Mouse (Mus musculus) left cerebral cortex, postnatal 10 days (tissue): ENCODE data around the gene Rassf3. TPM values are rescaled to one million over a fixed set of nuclear protein-coding genes. Genes with fewer than 3 reads are reported as not detected.
A peak's percentile ranks its signal among the peaks of the same experiment; 100 is the strongest.

Experiments
- DNase-seq, 2 experiments: peaks; one replicate each; pipeline ENCODE4 v3.0.0; 2021 to 2022; ENCODE audit warnings: low spot score in 2 of 2, mixed read lengths in 1 of 2; ENCODE audit errors: extremely low spot score in 1 of 2
- intact Hi-C: fragments of 180-260 bp; cut with DNase I; formaldehyde crosslinking; loops from one replicate; pipeline ENCODE4 v1.15.1; 2025
- total RNA-seq, 2 experiments: library from RNA; stranded (reverse); gene quantifications; 2 replicates each; pipeline ENCODE4 v1.2.3; 2021

Rassf3 gene
- total RNA-seq, 2 experiments from 2014 or later = 24.5 to 31.1 TPM

DNA sequence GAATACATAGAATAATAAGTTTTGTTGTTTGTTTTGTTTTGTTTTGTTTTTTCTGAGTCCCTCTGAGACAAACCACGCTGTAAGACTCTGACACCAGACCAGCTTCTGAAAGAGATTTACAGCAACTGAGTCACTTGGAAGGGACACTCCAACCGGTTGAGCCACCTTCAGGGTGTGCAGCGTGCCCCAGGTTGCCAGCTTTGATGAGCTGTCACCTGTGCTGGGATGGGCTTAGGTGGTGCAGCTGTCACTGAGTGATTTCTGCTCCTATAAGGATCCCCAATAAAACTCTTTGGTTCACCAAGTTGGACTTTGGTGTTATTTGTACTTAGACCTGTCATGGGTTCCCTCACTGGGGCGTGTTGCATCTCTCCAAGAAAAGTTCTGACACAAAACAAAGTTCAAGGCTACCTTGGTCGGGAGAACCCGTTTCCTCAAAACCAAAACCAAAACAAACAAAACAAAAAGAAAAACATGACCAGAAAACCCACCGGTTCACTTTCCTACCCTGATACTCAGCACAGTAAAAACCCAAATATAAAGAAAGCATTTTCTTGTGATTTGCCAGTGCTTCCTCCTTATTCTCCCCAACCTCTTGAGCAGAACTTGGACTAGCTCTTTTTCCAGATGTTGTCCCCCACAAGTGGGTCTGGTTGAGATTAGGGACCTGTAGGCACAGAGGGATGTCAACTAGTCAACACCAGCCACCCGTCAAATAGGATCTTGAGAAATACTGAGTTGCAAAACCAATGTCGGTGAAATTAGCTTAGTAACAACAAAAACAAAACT is 17.4 kb upstream of the Rassf3 start:
- intact Hi-C loops = no loop called here
- no peak for DNase-seq

GRCm38 (mm10) chr10:121492608-121493315 is 16.6 kb upstream of the Rassf3 start:
- DNase-seq = no peak
- intact Hi-C loops = no loop called here

GRCm38 (mm10) chr10:121489941-121490340 is 13.8 kb upstream of the Rassf3 start:
- no peak for DNase-seq
- intact Hi-C loops = no loop called here

GRCm38 (mm10) chr10:121488623-121489299 is 12.6 kb upstream of the Rassf3 start:
- intact Hi-C loops = no loop called here
- DNase-seq = no peak

GRCm38 (mm10) chr10:121487716-121488115 is 11.6 kb upstream of the Rassf3 start:
- DNase-seq = no peak
- intact Hi-C loops = no loop called here

- intact Hi-C loops = no loop called here
- no peak for DNase-seq
These were observed 10.2 kb upstream of the Rassf3 start for GRCm38 (mm10) chr10:121486350-121486749.

- DNase-seq = no peak
- intact Hi-C loops = no loop called here
These were observed 7.2 kb upstream of the Rassf3 start for GRCm38 (mm10) chr10:121483364-121483763.

DNA sequence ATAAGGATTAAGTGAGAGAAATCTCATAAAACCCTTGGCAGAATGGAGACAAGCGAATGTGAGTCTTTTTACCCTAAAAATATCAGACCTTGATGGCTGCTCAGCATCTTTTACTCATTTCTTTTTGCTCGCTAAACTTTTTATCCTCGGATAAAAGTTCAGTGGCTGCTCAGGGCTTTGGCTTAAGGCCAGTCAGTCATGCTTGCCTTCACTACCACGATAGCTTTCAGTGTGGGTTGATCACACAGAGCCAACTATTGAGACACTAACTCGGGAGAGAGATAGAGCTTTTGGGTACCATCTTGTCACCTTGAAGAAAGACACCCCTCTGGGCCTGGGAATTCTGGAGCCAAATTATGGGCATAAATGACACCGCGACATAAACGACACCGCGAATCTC is 5.0 kb upstream of the Rassf3 start:
- intact Hi-C loops = no loop called here
- no peak for DNase-seq

DNA sequence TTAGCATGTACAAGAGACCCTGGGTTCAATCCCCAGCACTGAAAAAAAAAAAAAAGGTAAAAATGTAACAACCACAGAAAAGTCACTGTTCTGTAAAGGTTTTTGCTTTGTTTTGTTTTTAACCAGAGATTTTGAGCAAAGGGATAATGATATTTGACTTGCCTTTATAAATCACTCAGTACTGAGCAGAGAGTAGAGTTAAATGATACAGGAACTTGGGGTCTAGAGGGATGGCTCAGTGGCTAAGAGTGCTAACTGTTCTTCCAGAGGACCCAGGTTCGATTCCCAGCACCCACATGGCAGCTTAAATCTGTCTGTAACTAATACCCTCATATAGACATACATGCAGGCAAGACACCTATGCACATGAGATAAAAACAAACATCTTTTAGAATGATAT is 3.8 kb upstream of the Rassf3 start:
- intact Hi-C loops = loop anchor here (5.0 kb wide), 1 partner anchor 32 kb away; no protein-coding TSS in a partner anchor
- no peak for DNase-seq

- no peak for DNase-seq
- intact Hi-C loops = loop anchor here (5.0 kb wide), 1 partner anchor 35 kb away; no protein-coding TSS in a partner anchor
These were observed 1.3 kb upstream of the Rassf3 start for GRCm38 (mm10) chr10:121477433-121477832.

GRCm38 (mm10) chr10:121476968-121477337 is 806 bp upstream of the Rassf3 start:
- intact Hi-C loops = loop anchor here (5.0 kb wide), 1 partner anchor 35 kb away; no protein-coding TSS in a partner anchor

GRCm38 (mm10) chr10:121475672-121476146 is 438 bp downstream of the Rassf3 start:
- DNase-seq = peak in 1 of 2 experiments; percentile 83
- intact Hi-C loops = loop anchor here (5.0 kb wide), 1 partner anchor 37 kb away; no protein-coding TSS in a partner anchor

More at GRCm38 (mm10) chr10:121476968-121477337, 806 bp upstream of the Rassf3 start:
- DNase-seq = no peak

GRCm38 (mm10) chr10:121475101-121475671 is 961 bp downstream of the Rassf3 start:
- intact Hi-C loops = loop anchor here (5.0 kb wide), 1 partner anchor 37 kb away; no protein-coding TSS in a partner anchor
- no peak for DNase-seq

DNA sequence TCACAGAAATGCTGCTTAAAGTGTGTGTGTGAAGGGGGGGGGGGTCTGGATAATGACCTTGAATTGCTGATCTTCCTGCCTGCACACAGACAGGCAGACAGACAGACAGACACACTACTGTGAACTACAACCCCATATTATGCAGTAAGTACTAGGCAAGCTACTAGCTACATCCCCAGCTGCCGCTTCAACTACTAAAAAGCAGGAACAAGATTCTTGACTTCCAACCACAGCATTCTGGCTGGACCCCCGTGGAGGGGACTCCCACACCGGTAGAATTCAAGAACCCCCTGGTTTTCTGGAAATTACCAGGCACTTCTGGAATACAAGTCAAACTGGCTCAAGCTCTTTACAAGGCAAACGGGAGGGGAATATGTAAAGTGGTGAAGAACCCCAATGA is 1.9 kb downstream of the Rassf3 start:
- intact Hi-C loops = loop anchor here (5.0 kb wide), 1 partner anchor 47 kb away; no protein-coding TSS in a partner anchor
- no peak for DNase-seq

DNA sequence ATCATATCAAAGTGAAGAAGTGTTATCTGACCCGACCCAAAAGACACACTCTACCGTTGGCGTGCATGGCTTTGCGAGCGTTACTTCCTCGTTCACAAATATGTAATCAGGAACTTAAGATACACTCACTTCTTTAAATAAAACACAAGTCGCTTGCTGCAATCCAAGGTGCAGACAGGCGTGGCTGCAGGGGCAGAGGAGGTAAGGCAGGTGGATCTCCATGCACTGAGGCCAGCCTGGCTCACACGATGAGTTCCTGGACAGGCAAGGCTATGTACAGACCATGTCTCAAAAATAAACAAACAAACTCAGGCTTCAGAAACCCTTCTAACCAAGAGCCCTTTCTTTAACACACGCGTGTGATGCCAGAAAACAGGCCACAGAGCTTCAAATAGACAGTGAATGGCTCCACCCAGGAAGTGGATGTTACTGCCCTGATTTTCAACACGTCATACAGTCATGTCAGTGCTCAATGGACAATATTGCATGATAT is 2.4 kb downstream of the Rassf3 start:
- DNase-seq = no peak
- intact Hi-C loops = loop anchor here (5.0 kb wide), 1 partner anchor 46 kb away; no protein-coding TSS in a partner anchor

DNA sequence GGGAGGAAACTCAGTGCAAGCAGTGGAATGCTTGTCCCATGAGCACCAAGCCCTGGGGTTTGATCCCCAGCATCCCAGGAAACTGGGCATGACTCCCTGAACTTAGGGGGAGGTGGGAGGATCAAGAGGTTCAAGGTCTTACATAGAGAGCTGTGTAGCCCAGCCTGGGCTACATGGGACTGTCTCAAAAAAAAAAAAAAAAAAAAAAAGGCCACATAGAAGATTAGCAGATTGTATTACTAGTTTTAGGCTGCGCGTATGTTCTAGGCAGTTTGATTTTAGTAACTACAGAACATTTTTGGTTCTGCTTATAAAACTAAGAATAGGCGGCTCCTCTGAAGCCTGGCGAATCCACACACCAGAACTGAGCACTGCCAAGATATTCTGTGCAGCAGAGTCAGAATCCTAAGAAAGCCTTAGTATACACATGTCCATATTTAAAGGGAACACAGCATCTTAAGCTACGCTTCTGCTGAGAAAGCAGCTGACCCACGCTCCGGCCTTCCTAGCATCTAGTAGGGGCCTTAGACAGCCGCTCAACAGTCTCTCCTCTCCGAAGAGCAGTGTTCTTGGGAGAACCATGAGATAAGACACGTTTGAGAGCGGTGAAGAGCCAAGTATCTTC is 3.4 kb downstream of the Rassf3 start:
- intact Hi-C loops = loop anchor here (5.0 kb wide), 1 partner anchor 45 kb away; no protein-coding TSS in a partner anchor
- peak in 1 of 2 experiments; percentile 61 for DNase-seq

GRCm38 (mm10) chr10:121471570-121472197 is 4.5 kb downstream of the Rassf3 start:
- no peak for DNase-seq
- intact Hi-C loops = loop anchor here (5.0 kb wide), 1 partner anchor 44 kb away; no protein-coding TSS in a partner anchor
